Mouse (Mus musculus) stomach, embryonic 16.5 days (tissue): ENCODE data around the gene Arl4c. TPM values are rescaled to one million over a fixed set of nuclear protein-coding genes. Genes with fewer than 3 reads are reported as not detected.

ENCODE experiments used
- ATAC-seq: fragments of 200-750 bp; cut with Nextera tagmentation; 2 replicates; pipeline ENCODE4 v1.8.0; 2017; ENCODE audit warnings: moderate number of reproducible peaks, moderate TSS enrichment; ENCODE audit not compliant: insufficient read depth, low FRiP score
- H3K27ac ChIP-seq: fragments of 300-500 bp; sonication (generic); 2 replicates; pipeline ENCODE4 v1.5.1; 2014; ENCODE audit warnings: low read length
- H3K27me3 ChIP-seq: fragments of 300-500 bp; sonication (generic); 2 replicates; pipeline ENCODE4 v1.6.1; 2014; ENCODE audit warnings: low read length, control low read depth, mixed read lengths; ENCODE audit not compliant: control insufficient read depth, insufficient read depth
- H3K36me3 ChIP-seq: fragments of 300-500 bp; sonication (generic); 2 replicates; pipeline ENCODE4 v1.6.1; 2014; ENCODE audit warnings: low read length; ENCODE audit not compliant: control insufficient read depth, insufficient read depth
- H3K4me1 ChIP-seq: fragments of 300-500 bp; sonication (generic); 2 replicates; pipeline ENCODE4 v1.6.1; 2014; ENCODE audit warnings: low read length, control low read depth, mixed read lengths; ENCODE audit not compliant: control insufficient read depth, insufficient read depth
- H3K4me2 ChIP-seq: fragments of 300-500 bp; sonication (generic); 2 replicates; pipeline ENCODE4 v1.6.1; 2014; ENCODE audit warnings: low read depth, low read length, mixed read lengths
- H3K4me3 ChIP-seq: fragments of 300-500 bp; sonication (generic); replicated peaks from 2 replicates; pipeline ENCODE4 v1.5.1; 2014; ENCODE audit warnings: mild to moderate bottlenecking, low read length
- H3K9ac ChIP-seq: fragments of 300-500 bp; sonication (generic); 2 replicates; pipeline ENCODE4 v1.6.1; 2014; ENCODE audit warnings: low read length
- H3K9me3 ChIP-seq: fragments of 300-500 bp; sonication (generic); replicated peaks from 2 replicates; pipeline ENCODE4 v1.6.1; 2016; ENCODE audit warnings: low read length, control low read depth; ENCODE audit not compliant: control insufficient read depth
- WGBS: fragments of 180-500 bp; shearing (Covaris S2); extraction: QIAGEN DNeasy Blood & Tissue Kit; methylation state at CpG from one replicate; pipeline ENCODE4 v1.1.7; 2014; 5-methylcytosine and 5-hydroxymethylcytosine counted together
- polyA plus RNA-seq: library from polyadenylated mRNA; unstranded; fragments of >200 nt; fragmentation: Nextera tagmentation; extraction: Ambion mirVana; gene quantifications from 2 replicates; pipeline ENCODE4 v1.2.1, GENCODE M21; 2015

The Arl4c gene
- polyA plus RNA-seq, 1 experiment from 2014 or later, result 6.6 TPM

- Histone ChIP-seq H3K4me2 (no peak overlapping the region), H3K4me1 (no peaks in the 10 kb centered on the region), H3K27me3 (no peaks in the 10 kb centered on the region), H3K4me3 (no peak overlapping the region), H3K9ac (no peak overlapping the region), H3K36me3 (no peaks in the 10 kb centered on the region), H3K27ac (no peak overlapping the region), H3K9me3 (no peaks in the 10 kb centered on the region)
- ATAC-seq, result no peak
- whole genome bisulfite sequencing, result 40% methylated on average over 3 of the region's 3 CpGs
Measured at GRCm38 (mm10) chr1:88738931-88739330, 36.9 kb upstream of the Arl4c start.

GRCm38 (mm10) chr1:88729496-88729895 is 27.5 kb upstream of the Arl4c start:
- H3K9me3 ChIP-seq, result no peaks in the 10 kb centered on the region
- no peak overlapping the region for H3K4me3 ChIP-seq
- no peaks in the 10 kb centered on the region for H3K36me3 ChIP-seq
- 79% methylated on average over 1 of the region's 1 CpGs for WGBS
- no peak overlapping the region for H3K27ac ChIP-seq
- H3K4me2 ChIP-seq, result no peak overlapping the region
- H3K4me1 ChIP-seq, result no peaks in the 10 kb centered on the region
- no peak overlapping the region for H3K9ac ChIP-seq
- no peaks in the 10 kb centered on the region for H3K27me3 ChIP-seq
- ATAC-seq, result no peak

- Histone ChIP-seq H3K27ac (no peak overlapping the region), H3K9me3 (no peaks in the 10 kb centered on the region), H3K4me1 (no peaks in the 10 kb centered on the region), H3K36me3 (no peaks in the 10 kb centered on the region), H3K4me2 (no peak overlapping the region), H3K27me3 (no peaks in the 10 kb centered on the region), H3K9ac (no peak overlapping the region), H3K4me3 (no peak overlapping the region)
- WGBS, result 90% methylated on average over 1 of the region's 1 CpGs
- ATAC-seq, result no peak
Measured at GRCm38 (mm10) chr1:88727369-88727768, 25.3 kb upstream of the Arl4c start.

GRCm38 (mm10) chr1:88725716-88726115 is 23.7 kb upstream of the Arl4c start:
- Histone ChIP-seq H3K4me3 (no peak overlapping the region), H3K9me3 (no peaks in the 10 kb centered on the region), H3K27ac (no peak overlapping the region), H3K4me1 (no peaks in the 10 kb centered on the region), H3K36me3 (no peaks in the 10 kb centered on the region), H3K4me2 (no peak overlapping the region), H3K9ac (no peak overlapping the region), H3K27me3 (no peaks in the 10 kb centered on the region)
- 54% methylated on average over 1 of the region's 1 CpGs for WGBS
- no peak for ATAC-seq

- H3K4me1 ChIP-seq, result no peaks in the 10 kb centered on the region
- no peak overlapping the region for H3K27ac ChIP-seq
- no peak overlapping the region for H3K4me2 ChIP-seq
- no peak for ATAC-seq
- H3K27me3 ChIP-seq, result no peaks in the 10 kb centered on the region
- H3K9me3 ChIP-seq, result no peaks in the 10 kb centered on the region
- WGBS, result 37% methylated on average over 11 of the region's 11 CpGs
- no peak overlapping the region for H3K4me3 ChIP-seq
- H3K9ac ChIP-seq, result no peak overlapping the region
- H3K36me3 ChIP-seq, result no peaks in the 10 kb centered on the region
Measured at GRCm38 (mm10) chr1:88720626-88721229, 18.7 kb upstream of the Arl4c start.

GRCm38 (mm10) chr1:88718563-88718962 is 16.5 kb upstream of the Arl4c start:
- Histone ChIP-seq H3K27me3 (no peaks in the 10 kb centered on the region), H3K4me3 (no peak overlapping the region), H3K27ac (no peak overlapping the region), H3K36me3 (no peaks in the 10 kb centered on the region), H3K4me1 (no peaks in the 10 kb centered on the region), H3K9me3 (no peaks in the 10 kb centered on the region), H3K9ac (no peak overlapping the region), H3K4me2 (no peak overlapping the region)
- WGBS, result 77% methylated on average over 3 of the region's 3 CpGs
- no peak for ATAC-seq

GRCm38 (mm10) chr1:88717736-88718135 is 15.7 kb upstream of the Arl4c start:
- no peak overlapping the region for H3K4me3 ChIP-seq
- H3K9ac ChIP-seq, result no peak overlapping the region
- H3K4me2 ChIP-seq, result no peak overlapping the region
- H3K9me3 ChIP-seq, result no peaks in the 10 kb centered on the region
- H3K4me1 ChIP-seq, result no peaks in the 10 kb centered on the region
- no peaks in the 10 kb centered on the region for H3K27me3 ChIP-seq
- no peak for ATAC-seq
- no peaks in the 10 kb centered on the region for H3K36me3 ChIP-seq
- no peak overlapping the region for H3K27ac ChIP-seq
- WGBS, result 79% methylated on average over 13 of the region's 13 CpGs

- H3K27me3 ChIP-seq, result no peaks in the 10 kb centered on the region
- H3K4me3 ChIP-seq, result no peak overlapping the region
- no peaks in the 10 kb centered on the region for H3K9me3 ChIP-seq
- 78% methylated on average over 6 of the region's 6 CpGs for WGBS
- no peak for ATAC-seq
- H3K27ac ChIP-seq, result no peak overlapping the region
- H3K4me1 ChIP-seq, result no peaks in the 10 kb centered on the region
- H3K36me3 ChIP-seq, result no peaks in the 10 kb centered on the region
- H3K4me2 ChIP-seq, result no peak overlapping the region
- H3K9ac ChIP-seq, result no peak overlapping the region
Measured at GRCm38 (mm10) chr1:88712011-88712410, 10.0 kb upstream of the Arl4c start.

GRCm38 (mm10) chr1:88708646-88709305 is 6.8 kb upstream of the Arl4c start:
- ATAC-seq, result no peak
- H3K27ac ChIP-seq, result no peak overlapping the region
- no peak overlapping the region for H3K4me2 ChIP-seq
- H3K9me3 ChIP-seq, result no peaks in the 10 kb centered on the region
- H3K36me3 ChIP-seq, result no peaks in the 10 kb centered on the region
- 73% methylated on average over 9 of the region's 9 CpGs for WGBS
- no peak overlapping the region for H3K4me3 ChIP-seq
- no peak overlapping the region for H3K9ac ChIP-seq
- no peaks in the 10 kb centered on the region for H3K27me3 ChIP-seq
- peaks cover 5% of the 10 kb centered on the region; the same call in 1 of the 2 replicates for H3K4me1 ChIP-seq
